Mouse (Mus musculus) stomach, embryonic 16.5 days (tissue): ENCODE data around the gene Gm281. TPM values are rescaled to one million over a fixed set of nuclear protein-coding genes. Genes with fewer than 3 reads are reported as not detected.

Source experiments
- ATAC-seq: fragments of 200-750 bp; cut with Nextera tagmentation; 2 replicates; pipeline ENCODE4 v1.8.0; 2017; ENCODE audit warnings: moderate number of reproducible peaks, moderate TSS enrichment; ENCODE audit not compliant: insufficient read depth, low FRiP score
- H3K27ac ChIP-seq: fragments of 300-500 bp; sonication (generic); 2 replicates; pipeline ENCODE4 v1.5.1; 2014; ENCODE audit warnings: low read length
- H3K27me3 ChIP-seq: fragments of 300-500 bp; sonication (generic); 2 replicates; pipeline ENCODE4 v1.6.1; 2014; ENCODE audit warnings: low read length, control low read depth, mixed read lengths; ENCODE audit not compliant: control insufficient read depth, insufficient read depth
- H3K36me3 ChIP-seq: fragments of 300-500 bp; sonication (generic); 2 replicates; pipeline ENCODE4 v1.6.1; 2014; ENCODE audit warnings: low read length; ENCODE audit not compliant: control insufficient read depth, insufficient read depth
- H3K4me1 ChIP-seq: fragments of 300-500 bp; sonication (generic); 2 replicates; pipeline ENCODE4 v1.6.1; 2014; ENCODE audit warnings: low read length, control low read depth, mixed read lengths; ENCODE audit not compliant: control insufficient read depth, insufficient read depth
- H3K4me2 ChIP-seq: fragments of 300-500 bp; sonication (generic); 2 replicates; pipeline ENCODE4 v1.6.1; 2014; ENCODE audit warnings: low read depth, low read length, mixed read lengths
- H3K4me3 ChIP-seq: fragments of 300-500 bp; sonication (generic); replicated peaks from 2 replicates; pipeline ENCODE4 v1.5.1; 2014; ENCODE audit warnings: mild to moderate bottlenecking, low read length
- H3K9ac ChIP-seq: fragments of 300-500 bp; sonication (generic); 2 replicates; pipeline ENCODE4 v1.6.1; 2014; ENCODE audit warnings: low read length
- H3K9me3 ChIP-seq: fragments of 300-500 bp; sonication (generic); replicated peaks from 2 replicates; pipeline ENCODE4 v1.6.1; 2016; ENCODE audit warnings: low read length, control low read depth; ENCODE audit not compliant: control insufficient read depth
- WGBS: fragments of 180-500 bp; shearing (Covaris S2); extraction: QIAGEN DNeasy Blood & Tissue Kit; methylation state at CpG from one replicate; pipeline ENCODE4 v1.1.7; 2014; 5-methylcytosine and 5-hydroxymethylcytosine counted together
- polyA plus RNA-seq: library from polyadenylated mRNA; unstranded; fragments of >200 nt; fragmentation: Nextera tagmentation; extraction: Ambion mirVana; gene quantifications from 2 replicates; pipeline ENCODE4 v1.2.1, GENCODE M21; 2015

Gene Gm281
- polyA plus RNA-seq, 1 experiment from 2014 or later, result not detected

GRCm38 (mm10) chr14:13906461-13906860, 7.8 kb downstream of the Gm281 start:
- Histone ChIP-seq H3K9me3 (no peaks in the 10 kb centered on the region), H3K27me3 (no peaks in the 10 kb centered on the region), H3K9ac (no peak overlapping the region), H3K36me3 (no peaks in the 10 kb centered on the region), H3K4me1 (no peaks in the 10 kb centered on the region), H3K4me3 (no peak overlapping the region), H3K27ac (no peak overlapping the region), H3K4me2 (no peak overlapping the region)
- no peak for ATAC-seq
- 92% methylated on average over 1 of the region's 1 CpGs for WGBS

- H3K4me3 ChIP-seq, result peak overlapping the region; percentile 64
- peak overlapping the region; percentile 83 for H3K9ac ChIP-seq
- no peak overlapping the region for H3K27ac ChIP-seq
- no peaks in the 10 kb centered on the region for H3K9me3 ChIP-seq
- H3K4me1 ChIP-seq, result no peaks in the 10 kb centered on the region
- WGBS, result under 1% methylated on average over 22 of the region's 22 CpGs
- no peaks in the 10 kb centered on the region for H3K27me3 ChIP-seq
- ATAC-seq, result peak; percentile 75
- peak overlapping the region; percentile 86 for H3K4me2 ChIP-seq
- no peaks in the 10 kb centered on the region for H3K36me3 ChIP-seq
These were observed 12.6 kb downstream of the Gm281 start for GRCm38 (mm10) chr14:13901611-13902067.

GRCm38 (mm10) chr14:13895198-13895597, 19.1 kb downstream of the Gm281 start:
- H3K27me3 ChIP-seq, result no peaks in the 10 kb centered on the region
- no peak overlapping the region for H3K9ac ChIP-seq
- no peaks in the 10 kb centered on the region for H3K36me3 ChIP-seq
- no peak overlapping the region for H3K4me3 ChIP-seq
- no peak overlapping the region for H3K27ac ChIP-seq
- no peaks in the 10 kb centered on the region for H3K9me3 ChIP-seq
- no peak for ATAC-seq
- H3K4me1 ChIP-seq, result no peaks in the 10 kb centered on the region
- no peak overlapping the region for H3K4me2 ChIP-seq

- Histone ChIP-seq H3K4me1 (no peaks in the 10 kb centered on the region), H3K4me3 (no peak overlapping the region), H3K27me3 (no peaks in the 10 kb centered on the region), H3K36me3 (no peaks in the 10 kb centered on the region), H3K27ac (no peak overlapping the region), H3K9me3 (no peaks in the 10 kb centered on the region), H3K9ac (no peak overlapping the region), H3K4me2 (no peak overlapping the region)
- ATAC-seq, result no peak
- WGBS, result 83% methylated on average over 3 of the region's 3 CpGs
These were observed 20.5 kb downstream of the Gm281 start for GRCm38 (mm10) chr14:13893748-13894147.

GRCm38 (mm10) chr14:13861416-13861815, 52.9 kb downstream of the Gm281 start:
- H3K36me3 ChIP-seq, result no peaks in the 10 kb centered on the region
- no peak overlapping the region for H3K9ac ChIP-seq
- H3K4me1 ChIP-seq, result no peaks in the 10 kb centered on the region
- no peak for ATAC-seq
- no peak overlapping the region for H3K4me2 ChIP-seq
- no peak overlapping the region for H3K27ac ChIP-seq
- H3K9me3 ChIP-seq, result no peaks in the 10 kb centered on the region
- no peaks in the 10 kb centered on the region for H3K27me3 ChIP-seq
- no peak overlapping the region for H3K4me3 ChIP-seq

- no peaks in the 10 kb centered on the region for H3K9me3 ChIP-seq
- 67% methylated on average over 3 of the region's 3 CpGs for WGBS
- H3K4me3 ChIP-seq, result no peak overlapping the region
- H3K9ac ChIP-seq, result no peak overlapping the region
- no peaks in the 10 kb centered on the region for H3K27me3 ChIP-seq
- H3K36me3 ChIP-seq, result no peaks in the 10 kb centered on the region
- no peaks in the 10 kb centered on the region for H3K4me1 ChIP-seq
- no peak overlapping the region for H3K4me2 ChIP-seq
- ATAC-seq, result no peak
- H3K27ac ChIP-seq, result no peak overlapping the region
These were observed 101.3 kb downstream of the Gm281 start for GRCm38 (mm10) chr14:13812801-13813479.

GRCm38 (mm10) chr14:13790446-13790845, 123.8 kb downstream of the Gm281 start:
- Histone ChIP-seq H3K4me1 (no peaks in the 10 kb centered on the region), H3K9me3 (no peaks in the 10 kb centered on the region), H3K4me2 (no peak overlapping the region), H3K27ac (no peak overlapping the region), H3K27me3 (no peaks in the 10 kb centered on the region), H3K4me3 (no peak overlapping the region), H3K9ac (no peak overlapping the region), H3K36me3 (no peaks in the 10 kb centered on the region)
- no peak for ATAC-seq
- 27% methylated on average over 1 of the region's 1 CpGs for WGBS

- ATAC-seq, result no peak
- WGBS, result 13% methylated on average over 1 of the region's 1 CpGs
- Histone ChIP-seq H3K4me3 (no peak overlapping the region), H3K4me2 (no peak overlapping the region), H3K9ac (no peak overlapping the region), H3K27me3 (no peaks in the 10 kb centered on the region), H3K36me3 (no peaks in the 10 kb centered on the region), H3K4me1 (no peaks in the 10 kb centered on the region), H3K9me3 (no peaks in the 10 kb centered on the region), H3K27ac (no peak overlapping the region)
These were observed 124.3 kb downstream of the Gm281 start for GRCm38 (mm10) chr14:13790001-13790400.

GRCm38 (mm10) chr14:13782970-13783369, 131.3 kb downstream of the Gm281 start:
- 78% methylated on average over 4 of the region's 4 CpGs for WGBS
- Histone ChIP-seq H3K4me3 (no peak overlapping the region), H3K4me1 (no peaks in the 10 kb centered on the region), H3K9ac (no peak overlapping the region), H3K36me3 (no peaks in the 10 kb centered on the region), H3K27me3 (no peaks in the 10 kb centered on the region), H3K4me2 (no peak overlapping the region), H3K27ac (no peak overlapping the region), H3K9me3 (no peaks in the 10 kb centered on the region)
- no peak for ATAC-seq
